Mouse (Mus musculus) liver, embryonic 14.5 days (tissue): ENCODE data around the gene Stra6l.

Source experiments
- CTCF ChIP-seq: IDR thresholded peaks from 2 replicates; pipeline ENCODE4 v1.5.1; 2016; ENCODE audit warnings: antibody characterized with exemption, low read depth, control low read depth
- EP300 ChIP-seq: IDR thresholded peaks from 2 replicates; pipeline ENCODE4 v1.6.1; 2016; ENCODE audit warnings: antibody characterized with exemption, low read depth

- TF ChIP-seq EP300, result no peak
- TF ChIP-seq CTCF, result no peak
These were observed 23.7 kb downstream of the Stra6l start for GRCm38 (mm10) chr4:45872147-45872546.
